Mouse (Mus musculus) T-helper 17 cell (primary cell): Measurements from ENCODE around the gene Ric8b.

Experiments
- in situ Hi-C, 2 experiments: fragments of 300-600 bp; cut with MboI, MseI; formaldehyde crosslinking; loops; 1 replicate in 1 of 2; 2 replicates in 1 of 2; pipeline ENCODE4 v1.15.1; 2025; ENCODE audit warnings: high pct_unique_total_duplicates in 2 of 2

The Ric8b gene

DNA sequence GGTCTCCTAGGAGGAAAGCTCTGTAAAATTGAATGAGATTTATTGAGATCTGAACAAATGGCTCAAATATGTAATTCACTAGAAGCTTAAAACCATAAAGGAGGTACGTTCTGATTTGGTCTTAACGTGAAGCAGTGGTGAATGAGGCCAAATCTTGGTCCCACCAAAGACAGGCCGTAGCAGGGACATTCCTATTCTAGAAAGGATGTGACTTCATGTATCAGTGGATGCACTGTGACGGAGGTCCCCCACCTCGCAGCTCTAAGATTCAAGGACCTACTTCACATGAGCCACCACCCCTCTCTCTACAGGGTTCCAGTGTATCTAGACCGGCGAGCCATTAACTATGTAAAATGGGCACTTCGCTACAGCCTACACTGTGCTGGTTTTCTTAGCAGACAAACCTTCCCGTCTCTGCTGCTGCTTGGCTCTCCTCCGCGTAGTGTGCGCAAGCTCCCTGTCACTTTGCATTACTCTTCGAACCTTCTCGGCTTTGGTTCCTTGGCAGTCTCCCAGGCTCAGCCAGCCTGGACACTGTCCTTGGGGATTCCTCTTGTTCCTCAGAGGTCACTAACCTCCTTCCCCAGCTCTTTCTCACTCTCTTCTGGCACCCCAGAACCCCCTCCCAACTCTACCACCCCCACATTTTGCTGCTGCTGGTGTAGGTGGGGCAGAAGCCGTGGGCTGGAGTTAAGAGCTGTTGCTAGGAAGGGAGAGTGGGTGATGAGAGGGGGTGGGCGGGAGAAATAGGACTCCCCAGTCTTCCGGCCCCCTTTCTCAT lies 8.2 kb upstream of the Ric8b start:
- in situ Hi-C loops = no loop called here

- in situ Hi-C loops = loop anchor here in 1 of 2 experiments (10.0 kb wide), 1 partner anchor 1865 kb away; the partner anchor contains the start of gene Nt5dc3
Observed at GRCm38 (mm10) chr10:84910194-84910593, 7.2 kb upstream of the Ric8b start.

- in situ Hi-C loops = loop anchor here in 1 of 2 experiments (10.0 kb wide), 1 partner anchor 1864 kb away; the partner anchor contains the start of gene Nt5dc3
Observed at GRCm38 (mm10) chr10:84910758-84911384, 6.5 kb upstream of the Ric8b start.

- in situ Hi-C loops = loop anchor here in 1 of 2 experiments (10.0 kb wide), 1 partner anchor 1862 kb away; the partner anchor contains the start of gene Nt5dc3
Observed at GRCm38 (mm10) chr10:84913148-84913547, 4.3 kb upstream of the Ric8b start.

DNA sequence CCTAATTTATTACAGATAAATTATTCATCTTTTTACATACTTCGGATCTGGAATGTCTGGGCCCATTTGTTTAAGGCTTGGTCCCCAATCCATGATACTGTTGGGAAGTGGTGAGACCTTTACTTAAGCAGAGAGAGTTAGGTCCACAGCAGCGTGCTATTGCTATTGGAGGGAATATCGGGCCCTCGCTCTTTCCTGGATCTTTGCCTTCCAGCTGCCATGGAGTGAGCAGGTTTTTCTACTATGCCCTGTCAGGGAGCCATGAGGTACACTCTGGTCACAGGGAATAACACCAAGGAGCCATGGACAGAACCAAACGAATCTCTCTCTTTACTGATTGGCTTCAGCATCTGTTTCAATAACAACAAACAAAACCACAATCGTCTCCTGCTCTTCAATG lies 1.9 kb upstream of the Ric8b start:
- in situ Hi-C loops = loop anchor here in 1 of 2 experiments (10.0 kb wide), 1 partner anchor 1859 kb away; the partner anchor contains the start of gene Nt5dc3

DNA sequence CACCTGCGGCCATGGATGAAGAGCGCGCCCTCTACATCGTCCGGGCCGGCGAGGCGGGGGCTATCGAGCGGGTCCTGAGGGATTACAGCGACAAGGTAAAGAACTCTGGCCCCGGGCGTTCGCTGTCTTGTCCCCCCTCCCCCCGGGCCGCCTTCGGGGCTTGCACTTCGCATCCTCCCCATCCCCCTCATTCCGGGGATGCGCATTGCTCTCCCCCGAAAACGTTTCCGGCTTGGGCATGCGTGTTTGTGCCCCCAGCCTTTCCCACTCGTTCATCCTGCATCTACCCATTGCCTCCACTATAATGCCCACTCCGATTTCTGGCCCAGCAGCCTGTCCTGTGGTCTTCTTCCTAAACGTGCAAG lies 297 bp downstream of the Ric8b start:
- in situ Hi-C loops = loop anchor here in 1 of 2 experiments (10.0 kb wide), 1 partner anchor 1857 kb away; the partner anchor contains the start of gene Nt5dc3

- in situ Hi-C loops = no loop called here
Observed at GRCm38 (mm10) chr10:84926336-84926735, 8.9 kb downstream of the Ric8b start.

GRCm38 (mm10) chr10:84926885-84927284 lies 9.5 kb downstream of the Ric8b start:
- in situ Hi-C loops = no loop called here

DNA sequence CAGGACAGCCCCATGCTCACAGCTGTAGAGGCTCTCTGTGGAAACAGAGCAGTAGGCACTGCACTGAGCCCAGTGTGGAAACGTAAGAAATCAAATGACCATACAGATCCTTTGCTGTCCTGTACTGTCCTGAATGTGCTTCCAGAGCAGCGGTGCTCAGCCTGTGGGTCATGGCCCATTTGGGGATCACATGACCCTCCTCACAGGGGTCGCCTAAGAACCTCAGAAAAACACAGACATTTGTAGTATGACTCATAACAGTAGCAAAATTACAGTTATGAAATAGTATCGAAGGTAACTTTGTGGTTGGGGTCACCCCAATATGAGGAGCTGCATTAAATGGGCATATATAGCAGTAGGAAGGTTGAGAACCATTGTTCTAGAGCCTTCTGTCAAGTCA lies 11.0 kb downstream of the Ric8b start:
- in situ Hi-C loops = no loop called here

GRCm38 (mm10) chr10:84935553-84936209 lies 18.3 kb downstream of the Ric8b start:
- in situ Hi-C loops = no loop called here

DNA sequence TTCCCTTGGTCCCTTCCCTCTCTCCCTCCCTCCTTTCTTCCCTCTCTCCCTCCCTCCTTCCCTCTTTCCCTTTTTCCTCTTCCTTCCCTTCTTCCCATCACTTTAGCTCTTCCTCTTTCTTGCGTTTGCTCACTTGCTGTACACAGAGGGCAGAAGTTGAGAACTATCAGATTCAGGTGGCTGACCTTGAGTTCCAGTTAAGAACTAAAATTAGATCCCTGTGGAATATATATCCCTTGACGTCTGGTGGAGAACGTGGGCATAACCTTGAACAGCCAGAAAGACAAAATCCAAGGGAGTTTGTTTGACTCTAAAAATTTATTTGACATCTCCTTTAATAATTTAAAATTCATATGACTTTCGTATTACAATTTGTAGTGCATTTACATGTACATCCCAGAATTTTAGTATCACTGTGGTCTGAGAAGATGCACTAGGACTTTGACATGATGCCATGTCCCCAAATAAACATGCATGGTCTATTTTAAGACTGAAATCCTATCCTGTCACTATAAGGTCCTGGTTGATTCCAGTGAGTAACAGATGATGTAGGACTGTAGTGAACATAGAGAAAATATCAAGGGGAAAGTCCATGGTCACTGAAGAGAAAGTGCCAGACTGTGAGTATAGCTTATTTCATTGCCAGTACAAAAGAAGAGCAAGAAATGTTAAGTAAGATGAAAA lies 19.6 kb downstream of the Ric8b start:
- in situ Hi-C loops = no loop called here

DNA sequence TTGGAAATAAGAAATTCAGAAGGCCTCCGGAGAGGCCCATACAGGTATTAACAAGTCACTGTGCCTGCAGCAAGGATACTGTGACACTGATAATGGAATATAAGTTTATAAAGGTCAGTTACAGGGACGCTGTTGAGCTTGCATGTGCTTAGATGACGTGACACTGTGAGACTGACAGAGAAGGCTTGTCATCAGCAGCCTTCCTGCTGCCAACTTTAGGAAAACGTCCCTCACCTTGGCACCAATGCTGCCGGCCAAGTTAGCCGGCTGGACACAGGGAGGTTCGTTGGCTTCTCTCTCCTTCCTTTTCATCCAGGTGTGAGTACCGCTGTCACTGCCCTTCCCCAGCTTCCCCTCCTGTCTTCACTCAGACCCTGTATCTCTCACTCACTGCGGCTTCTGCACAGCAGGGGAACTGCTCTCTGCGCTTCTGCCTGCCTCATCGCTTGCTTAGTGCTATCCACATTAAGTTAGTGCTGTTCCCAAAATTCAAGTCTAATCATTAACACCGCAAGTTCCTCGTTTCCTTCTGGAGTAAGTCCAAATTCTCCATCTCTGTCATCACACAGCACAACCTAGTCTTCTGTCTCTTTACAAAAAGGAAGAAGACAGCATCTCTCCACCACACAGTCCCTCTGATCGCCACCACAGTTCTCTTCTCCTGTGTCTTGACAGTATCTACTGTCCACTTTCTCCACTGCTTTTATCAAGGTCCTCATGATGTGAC lies 20.8 kb downstream of the Ric8b start:
- in situ Hi-C loops = no loop called here

- in situ Hi-C loops = no loop called here
Observed at GRCm38 (mm10) chr10:84938886-84939285, 21.5 kb downstream of the Ric8b start.

GRCm38 (mm10) chr10:84940356-84940755 lies 22.9 kb downstream of the Ric8b start:
- in situ Hi-C loops = no loop called here

- in situ Hi-C loops = no loop called here
Observed at GRCm38 (mm10) chr10:84945692-84946091, 28.3 kb downstream of the Ric8b start.

- in situ Hi-C loops = no loop called here
Observed at GRCm38 (mm10) chr10:84948970-84949683, 31.7 kb downstream of the Ric8b start.

DNA sequence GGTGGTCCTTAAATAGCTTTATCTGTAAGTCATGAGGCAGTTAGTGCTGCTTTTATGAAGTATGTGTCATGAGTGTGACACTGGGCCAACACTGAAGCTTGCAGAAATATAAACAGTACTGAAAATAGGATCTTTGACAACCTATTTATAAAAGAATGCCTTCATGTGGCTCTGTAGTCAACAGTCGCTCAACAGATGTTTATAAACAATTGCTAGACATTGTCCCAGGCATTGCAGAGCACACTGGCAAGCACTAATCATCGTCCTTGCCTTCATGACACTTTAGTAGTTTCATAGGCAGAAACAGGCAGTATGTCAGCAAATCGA lies 32.2 kb downstream of the Ric8b start:
- in situ Hi-C loops = no loop called here

DNA sequence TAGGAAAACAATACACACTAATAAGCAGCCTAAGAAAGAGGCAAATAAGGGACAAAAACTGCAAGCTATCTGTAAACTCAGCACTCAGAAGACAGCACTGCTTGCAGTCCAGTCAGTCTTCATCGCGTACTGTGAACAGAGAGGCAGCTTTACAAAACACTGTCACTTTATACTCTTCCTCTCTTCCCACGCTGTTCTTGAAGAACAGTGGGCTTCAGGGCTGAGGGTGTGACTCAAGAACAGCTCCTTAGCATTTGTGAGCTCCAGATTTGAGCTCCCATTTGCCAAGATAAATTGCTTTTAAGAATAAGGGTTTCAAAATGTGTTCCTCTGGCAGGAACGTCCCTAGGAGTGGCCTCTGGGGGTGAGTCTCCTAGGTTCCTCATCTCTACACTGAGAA lies 33.0 kb downstream of the Ric8b start:
- in situ Hi-C loops = no loop called here

DNA sequence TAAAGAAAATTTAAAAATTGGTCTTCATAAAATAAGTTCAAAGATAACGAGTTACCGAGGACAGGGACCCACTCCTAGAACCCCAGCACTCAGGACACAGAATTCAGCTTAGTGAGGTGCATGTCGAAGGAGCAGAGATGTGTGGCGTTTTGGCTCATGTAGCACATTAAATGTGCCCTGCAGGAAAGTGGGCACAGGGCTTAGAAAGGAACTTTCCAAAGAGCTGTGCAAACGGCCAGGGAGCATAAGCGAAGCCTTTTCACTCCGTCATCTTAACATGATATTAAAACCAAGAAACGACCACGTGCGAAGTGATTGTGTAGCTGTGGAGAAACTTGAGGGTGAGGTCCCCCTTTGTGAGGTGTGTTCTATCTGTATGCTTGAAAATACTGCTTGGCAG lies 36.8 kb downstream of the Ric8b start:
- in situ Hi-C loops = no loop called here

DNA sequence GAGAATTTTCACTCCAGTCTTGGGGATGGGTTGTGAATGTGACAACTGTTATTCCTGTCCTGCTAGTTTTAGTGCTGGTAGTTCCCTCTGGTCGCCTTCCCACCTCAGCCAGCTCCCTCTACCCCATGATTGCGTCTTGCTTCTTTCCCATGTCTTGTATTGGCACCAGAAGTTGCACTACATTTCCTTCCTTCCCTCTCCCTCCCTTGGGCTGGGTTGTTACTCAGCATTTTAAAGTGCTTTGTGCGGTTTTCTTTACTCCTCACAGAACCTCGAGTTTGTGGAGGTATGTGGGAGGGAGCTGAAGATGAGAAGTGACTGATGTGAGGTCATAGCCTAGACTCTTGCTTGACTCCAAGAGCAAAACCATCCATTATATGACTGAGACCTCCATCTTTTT lies 38.8 kb downstream of the Ric8b start:
- in situ Hi-C loops = no loop called here

- in situ Hi-C loops = no loop called here
Observed at GRCm38 (mm10) chr10:84958597-84958996, 41.2 kb downstream of the Ric8b start.
